Mouse (Mus musculus) spleen, postnatal 4 days (tissue): ENCODE data around the gene Zfp872.
"Not testable (repeated sequence)": the region's sequence is repeated elsewhere in the genome, so short reads cannot be mapped to it uniquely, and the experiment has no call there.

Experiments
- DNase-seq, 2 experiments: peaks; one replicate each; pipeline ENCODE4 v3.0.0; 2022; ENCODE audit warnings: low spot score in 2 of 2

The Zfp872 gene

DNA sequence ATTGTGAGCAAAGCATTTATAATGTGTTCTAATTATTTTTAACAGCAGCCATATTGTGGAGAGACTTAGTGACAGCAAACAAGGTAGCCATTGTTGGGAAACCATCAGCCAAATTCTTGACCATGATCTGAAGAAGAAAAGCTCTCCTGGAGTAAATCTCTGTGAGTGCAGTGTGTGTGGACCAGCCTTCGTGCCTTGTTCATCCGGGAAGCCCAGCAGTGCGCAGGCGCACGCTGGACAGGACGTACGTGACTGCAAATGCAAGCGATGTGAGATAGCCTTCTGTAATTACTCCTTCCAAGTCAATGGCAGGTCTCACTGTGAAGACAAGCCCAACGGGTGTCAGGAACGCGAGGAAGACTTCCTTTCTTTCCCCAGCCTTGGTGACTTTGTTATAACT is 18.6 kb upstream of the Zfp872 start:
- peak in 1 of 2 experiments; percentile 38 for DNase-seq

DNA sequence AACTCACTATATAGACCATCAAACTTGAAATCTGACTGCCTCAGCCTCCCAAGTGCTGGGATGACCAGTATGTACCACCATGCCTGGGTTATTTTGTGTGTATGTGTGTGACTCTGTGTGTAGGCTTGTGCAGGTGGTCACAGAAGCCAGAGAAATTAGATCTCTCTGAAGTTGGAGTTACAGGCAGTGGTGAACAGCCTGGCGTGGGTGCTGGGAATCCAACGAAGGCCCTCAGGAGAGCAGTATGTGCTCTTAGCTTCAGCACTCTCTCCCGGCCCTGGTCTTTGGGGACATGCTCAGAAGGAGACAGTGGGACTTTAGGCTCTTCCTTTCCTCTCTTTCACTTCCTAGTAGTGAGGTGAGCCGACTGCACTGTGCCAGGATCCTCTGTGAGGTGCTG is 15.6 kb upstream of the Zfp872 start:
- DNase-seq: peak in 1 of 2 experiments; percentile 43

GRCm38 (mm10) chr9:22196412-22196811 is 8.5 kb downstream of the Zfp872 start:
- DNase-seq: no peak

DNA sequence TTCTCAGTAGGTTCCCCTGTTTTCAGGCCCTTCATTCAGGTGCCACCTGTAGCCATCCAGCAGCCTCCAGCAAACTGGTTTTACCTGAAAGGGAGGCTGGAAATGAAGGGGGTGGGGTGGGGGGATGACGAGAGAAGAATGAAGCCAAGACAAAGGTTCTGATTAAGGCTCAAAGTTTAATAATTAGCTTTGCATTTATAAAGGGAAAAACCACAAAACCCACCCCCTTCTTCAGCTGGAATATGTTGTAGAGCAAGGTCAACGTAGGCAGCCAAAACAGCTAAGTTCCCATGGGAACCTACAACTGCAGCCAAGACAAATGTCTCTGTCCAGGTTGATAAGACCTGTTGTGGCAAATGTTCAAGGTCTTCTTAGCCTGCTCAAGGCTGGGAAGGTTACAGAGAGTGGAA is 25.9 kb downstream of the Zfp872 start:
- DNase-seq: no peak

- no peak for DNase-seq
These were observed 26.7 kb downstream of the Zfp872 start for GRCm38 (mm10) chr9:22214549-22214948.

GRCm38 (mm10) chr9:22216705-22217104 is 28.8 kb downstream of the Zfp872 start:
- no peak for DNase-seq

GRCm38 (mm10) chr9:22217858-22218493 is 30.1 kb downstream of the Zfp872 start:
- no peak for DNase-seq

DNA sequence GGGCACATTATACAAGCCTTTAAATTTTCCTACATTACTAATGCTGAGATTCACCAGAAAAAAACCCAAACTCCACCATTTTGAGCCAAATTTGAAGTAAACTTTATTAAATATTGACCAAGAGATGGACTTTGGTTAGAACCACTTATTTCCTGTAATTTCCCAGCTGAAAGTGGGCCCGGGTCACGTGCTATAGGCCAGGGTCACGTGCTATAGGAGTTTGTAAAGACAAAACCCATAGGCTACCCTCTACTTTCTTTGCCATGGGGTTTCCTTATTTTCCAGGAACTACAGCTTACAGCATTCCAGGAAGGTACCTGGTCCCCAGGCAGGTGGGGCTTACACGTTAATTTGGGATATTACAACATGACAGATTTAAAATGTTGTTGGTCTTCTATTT is 36.2 kb downstream of the Zfp872 start:
- DNase-seq: no peak

- DNase-seq: peak; percentile 34 to 66
These were observed 36.9 kb downstream of the Zfp872 start for GRCm38 (mm10) chr9:22224536-22225503.

DNA sequence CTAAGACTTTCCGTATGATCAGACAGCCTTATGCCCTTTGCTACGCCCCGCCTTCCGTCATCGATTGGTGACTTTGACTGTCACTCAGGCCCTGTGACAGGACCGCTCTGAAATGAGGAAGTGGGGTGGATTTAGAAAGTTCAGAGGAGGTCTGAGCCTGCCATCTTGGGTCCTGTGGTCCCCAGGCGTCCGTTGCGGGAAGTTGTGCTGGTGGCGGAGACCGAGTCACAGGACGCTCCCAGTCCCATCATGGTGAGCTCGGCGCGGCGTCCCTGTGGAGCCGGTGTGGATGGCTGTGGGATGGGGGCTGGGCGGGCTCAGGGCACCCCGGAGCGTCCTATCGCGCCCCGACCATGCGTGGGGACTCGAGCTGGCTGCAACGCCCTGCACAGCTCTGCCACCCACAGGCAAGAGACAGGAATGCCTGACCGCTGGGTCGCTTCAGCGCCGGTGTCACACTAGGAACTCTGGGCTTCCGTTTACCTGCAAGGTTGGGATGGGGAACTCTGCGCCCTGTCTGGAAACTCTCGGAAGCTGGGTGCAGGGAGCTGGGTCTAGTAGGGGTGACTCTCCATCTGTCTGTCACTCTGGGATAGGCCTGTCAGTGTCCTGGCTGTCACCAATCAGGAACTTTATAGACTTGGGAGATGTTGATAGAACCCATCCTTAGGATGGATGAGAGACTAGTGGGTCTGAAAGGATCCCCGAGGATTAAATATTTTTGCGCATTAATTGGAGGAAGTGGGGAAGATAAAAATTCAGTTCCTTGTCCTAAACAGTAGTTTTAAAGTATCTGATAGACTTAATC is 37.9 kb downstream of the Zfp872 start, which contains the start of gene Zfp809:
TSS of gene Zfp809 (plus strand) at position 134 of the 808 bp plus-strand sequence.
- peak; percentile 99 to 100 for DNase-seq

DNA sequence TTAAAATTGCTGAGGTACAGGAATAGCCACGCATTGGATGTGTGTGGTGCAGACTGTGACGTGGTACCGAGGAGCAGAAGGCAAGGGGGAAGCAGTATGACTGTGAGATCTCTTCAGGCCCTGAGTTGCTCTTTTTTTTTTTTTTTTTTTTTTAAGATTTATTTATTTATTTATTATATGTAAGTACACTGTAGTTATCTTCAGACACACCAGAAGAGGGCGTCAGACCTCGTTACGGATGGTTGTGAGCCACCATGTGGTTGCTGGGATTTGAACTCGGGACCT is 38.4 kb downstream of the Zfp872 start:
- not testable (repeated sequence) for DNase-seq

- DNase-seq: no peak
These were observed 39.0 kb downstream of the Zfp872 start for GRCm38 (mm10) chr9:22226846-22227245.

DNA sequence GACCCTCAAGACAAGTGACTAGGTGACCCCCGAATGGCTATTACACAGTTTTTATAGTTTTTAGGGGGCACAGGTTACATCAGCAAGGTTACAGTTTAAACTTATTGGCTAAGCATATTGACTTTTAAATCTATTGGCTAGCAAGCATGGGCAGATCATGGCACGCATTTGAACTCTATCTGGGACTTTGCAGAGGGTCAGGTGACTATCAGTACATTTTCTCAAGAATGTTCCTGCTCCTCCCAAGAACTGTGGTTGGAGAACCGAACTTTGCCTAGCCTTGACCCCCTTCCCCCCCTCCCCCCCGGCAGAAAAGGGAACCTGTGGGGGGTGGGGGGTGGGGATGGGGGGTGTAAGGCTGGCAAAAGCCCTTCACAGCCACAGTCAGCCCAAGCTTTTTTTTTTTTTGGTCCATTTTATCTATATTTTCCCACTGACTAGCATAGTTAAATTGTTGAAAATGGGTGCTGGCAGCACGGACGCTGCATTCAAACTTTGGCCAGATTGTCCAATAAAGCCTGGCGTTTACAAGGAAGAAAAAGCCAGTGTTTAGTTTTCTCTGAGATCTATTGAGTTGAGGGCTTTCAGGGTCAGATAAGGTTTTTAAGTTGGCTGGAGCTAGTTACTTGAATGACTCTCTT is 41.6 kb downstream of the Zfp872 start:
- no peak for DNase-seq

GRCm38 (mm10) chr9:22230061-22230460 is 42.2 kb downstream of the Zfp872 start:
- no peak for DNase-seq

DNA sequence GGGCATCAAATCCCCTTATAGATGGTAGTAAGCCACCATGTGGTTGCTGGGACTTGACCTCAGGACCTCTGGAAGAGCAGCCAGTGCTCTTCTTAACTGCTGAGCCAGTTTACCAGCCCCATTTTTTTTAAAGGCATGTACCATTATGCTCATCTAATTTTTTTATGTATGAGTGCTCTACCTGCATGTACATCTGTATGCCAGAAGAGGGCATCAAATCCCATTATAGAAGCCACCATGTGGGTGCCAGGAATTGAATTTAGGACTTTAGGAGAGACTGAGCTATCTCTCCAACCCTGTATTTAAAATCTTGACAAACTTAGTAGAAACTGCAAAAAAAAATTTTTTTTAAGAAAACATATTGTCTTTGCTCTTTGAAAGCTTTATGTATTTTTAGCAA is 42.7 kb downstream of the Zfp872 start:
- DNase-seq: no peak

DNA sequence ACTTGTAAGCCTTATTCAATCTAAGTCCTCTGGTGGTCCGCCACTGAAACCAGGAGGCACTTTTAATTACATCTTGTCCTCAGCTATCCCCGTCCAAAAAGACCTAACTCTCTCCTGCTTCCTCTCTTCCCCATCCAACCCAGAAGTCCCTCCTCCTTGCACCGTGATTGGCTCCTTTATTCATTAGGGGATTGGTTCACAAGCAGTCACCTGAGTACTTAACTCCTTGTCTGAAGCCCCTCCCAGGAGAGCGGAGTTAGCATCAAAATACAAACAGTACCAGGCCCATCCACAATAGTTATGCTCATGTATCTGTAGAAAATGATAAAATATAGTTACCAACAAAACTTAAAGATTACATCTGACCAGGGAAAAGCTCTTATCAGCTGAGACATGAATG is 52.1 kb downstream of the Zfp872 start:
- no peak for DNase-seq

GRCm38 (mm10) chr9:22244242-22244641 is 56.4 kb downstream of the Zfp872 start:
- no peak for DNase-seq
